Mouse (Mus musculus) neural tube, embryonic 13.5 days (tissue): Measurements from ENCODE around the gene Nudcd2. TPM values are rescaled to one million over a fixed set of nuclear protein-coding genes. Genes with fewer than 3 reads are reported as not detected.

Experiments
- ATAC-seq: fragments of 200-750 bp; cut with Nextera tagmentation; 2 replicates; pipeline ENCODE4 v1.8.0; 2017; ENCODE audit warnings: low read depth, mild to moderate bottlenecking, moderate TSS enrichment, moderate library complexity
- H3K27ac ChIP-seq: fragments of 300-500 bp; sonication (generic); replicated peaks from 2 replicates; pipeline ENCODE4 v1.5.1; 2015; ENCODE audit warnings: moderate library complexity, mild to moderate bottlenecking, inconsistent platforms
- H3K27me3 ChIP-seq: fragments of 300-500 bp; sonication (generic); 2 replicates; pipeline ENCODE4 v1.6.1; 2015; ENCODE audit warnings: mild to moderate bottlenecking, inconsistent platforms
- H3K36me3 ChIP-seq: fragments of 300-500 bp; sonication (generic); 2 replicates; pipeline ENCODE4 v1.6.1; 2015; ENCODE audit warnings: mild to moderate bottlenecking, inconsistent platforms
- H3K4me1 ChIP-seq: fragments of 300-500 bp; sonication (generic); replicated peaks from 2 replicates; pipeline ENCODE4 v1.6.1; 2015; ENCODE audit warnings: inconsistent platforms
- H3K4me2 ChIP-seq: fragments of 300-500 bp; sonication (generic); 2 replicates; pipeline ENCODE4 v1.6.1; 2015; ENCODE audit warnings: inconsistent platforms, mild to moderate bottlenecking, moderate library complexity
- H3K4me3 ChIP-seq: fragments of 300-500 bp; sonication (generic); 2 replicates; pipeline ENCODE4 v1.5.1; 2015; ENCODE audit warnings: mild to moderate bottlenecking, inconsistent platforms
- H3K9ac ChIP-seq: fragments of 300-500 bp; sonication (generic); 2 replicates; pipeline ENCODE4 v1.6.1; 2015; ENCODE audit warnings: moderate library complexity, mild to moderate bottlenecking, inconsistent platforms
- H3K9me3 ChIP-seq: fragments of 300-500 bp; sonication (generic); 2 replicates; pipeline ENCODE4 v1.6.1; 2016; ENCODE audit warnings: inconsistent platforms
- WGBS: fragments of 180-500 bp; shearing (Covaris S2); methylation state at CpG from one replicate; pipeline ENCODE4 v1.1.7; 2015; 5-methylcytosine and 5-hydroxymethylcytosine counted together
- polyA plus RNA-seq: library from polyadenylated mRNA; unstranded; fragments of >200 nt; fragmentation: Nextera tagmentation; extraction: Ambion mirVana; gene quantifications from 2 replicates; pipeline ENCODE4 v1.2.1, GENCODE M21; 2015

The Nudcd2 gene
- polyA plus RNA-seq, 1 experiment from 2014 or later, result 70.9 TPM

DNA sequence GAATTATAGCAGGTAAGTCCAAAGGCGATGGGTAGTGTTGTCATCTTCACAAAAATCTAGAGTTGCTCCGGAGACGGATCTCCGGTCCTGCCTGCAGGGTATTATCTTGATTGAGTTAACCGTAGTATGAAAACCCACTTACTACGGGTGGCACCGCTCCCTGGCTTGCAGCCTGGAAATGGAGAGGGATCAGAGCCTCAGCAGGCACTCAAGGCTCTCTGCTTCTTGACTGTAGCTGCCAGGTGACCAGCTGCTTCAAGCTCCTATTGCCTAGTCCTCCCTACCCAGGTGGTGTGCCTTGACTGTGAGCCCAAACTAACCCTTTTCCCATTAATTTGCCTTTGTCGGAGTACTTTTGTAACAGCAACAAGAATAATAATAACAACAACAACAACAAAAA, 26.4 kb downstream of the Nudcd2 start:
- Histone ChIP-seq H3K9ac (no peak overlapping the region), H3K4me3 (no peak overlapping the region), H3K27me3 (no peaks in the 10 kb centered on the region), H3K4me2 (no peak overlapping the region), H3K9me3 (no peaks in the 10 kb centered on the region), H3K27ac (no peak overlapping the region), H3K36me3 (no peaks in the 10 kb centered on the region), H3K4me1 (peaks cover 6% of the 10 kb centered on the region; the same call in 1 of the 2 replicates)
- 91% methylated on average over 8 of the region's 8 CpGs for WGBS
- ATAC-seq, result no peak

GRCm38 (mm10) chr11:40763395-40763794, 29.9 kb downstream of the Nudcd2 start:
- H3K27ac ChIP-seq, result no peak overlapping the region
- H3K9me3 ChIP-seq, result no peaks in the 10 kb centered on the region
- H3K36me3 ChIP-seq, result no peaks in the 10 kb centered on the region
- no peaks in the 10 kb centered on the region for H3K27me3 ChIP-seq
- no peak overlapping the region for H3K4me3 ChIP-seq
- no peaks in the 10 kb centered on the region for H3K4me1 ChIP-seq
- H3K4me2 ChIP-seq, result no peak overlapping the region
- no peak overlapping the region for H3K9ac ChIP-seq
- WGBS, result 36% methylated on average over 2 of the region's 2 CpGs
- no peak for ATAC-seq

DNA sequence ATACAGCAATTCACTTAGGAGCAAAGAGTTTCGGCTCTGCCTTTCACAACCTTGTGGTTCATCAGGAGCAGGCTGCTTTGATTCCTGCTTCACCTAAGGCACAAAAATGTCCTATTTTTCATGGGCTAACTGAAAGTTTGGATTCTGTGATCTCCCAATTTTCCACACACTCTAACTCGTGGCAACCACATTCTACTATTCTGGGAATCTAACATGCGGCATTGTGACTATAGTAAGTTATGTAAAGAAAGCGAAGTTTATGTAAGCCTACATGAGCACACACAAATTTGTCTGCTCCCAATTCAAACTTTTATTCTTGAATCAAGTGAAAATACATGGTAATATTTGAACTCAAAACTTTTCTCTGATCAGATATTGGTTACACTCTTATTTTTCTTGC, 31.2 kb downstream of the Nudcd2 start:
- no peak overlapping the region for H3K4me2 ChIP-seq
- H3K9ac ChIP-seq, result no peak overlapping the region
- no peaks in the 10 kb centered on the region for H3K4me1 ChIP-seq
- H3K9me3 ChIP-seq, result no peaks in the 10 kb centered on the region
- ATAC-seq, result no peak
- H3K4me3 ChIP-seq, result no peak overlapping the region
- 86% methylated on average over 4 of the region's 4 CpGs for WGBS
- no peaks in the 10 kb centered on the region for H3K36me3 ChIP-seq
- H3K27ac ChIP-seq, result no peak overlapping the region
- no peaks in the 10 kb centered on the region for H3K27me3 ChIP-seq

- Histone ChIP-seq H3K4me2 (no peak overlapping the region; the same call in 1 of the 2 replicates), H3K9ac (no peak overlapping the region), H3K4me3 (no peak overlapping the region), H3K27ac (no peak overlapping the region), H3K4me1 (no peaks in the 10 kb centered on the region), H3K36me3 (no peaks in the 10 kb centered on the region), H3K27me3 (no peaks in the 10 kb centered on the region), H3K9me3 (no peaks in the 10 kb centered on the region)
- ATAC-seq, result no peak
- 58% methylated on average over 12 of the region's 12 CpGs for WGBS
Measured at GRCm38 (mm10) chr11:40775315-40776269, 42.1 kb downstream of the Nudcd2 start.

GRCm38 (mm10) chr11:40781857-40782256, 48.4 kb downstream of the Nudcd2 start:
- H3K9ac ChIP-seq, result no peak overlapping the region
- H3K27ac ChIP-seq, result no peak overlapping the region
- whole genome bisulfite sequencing, result 36% methylated on average over 2 of the region's 2 CpGs
- no peak overlapping the region for H3K4me2 ChIP-seq
- no peaks in the 10 kb centered on the region for H3K4me1 ChIP-seq
- ATAC-seq, result no peak
- H3K9me3 ChIP-seq, result no peaks in the 10 kb centered on the region
- H3K36me3 ChIP-seq, result no peaks in the 10 kb centered on the region
- H3K27me3 ChIP-seq, result no peaks in the 10 kb centered on the region
- H3K4me3 ChIP-seq, result no peak overlapping the region

- Histone ChIP-seq H3K4me1 (no peaks in the 10 kb centered on the region), H3K4me3 (no peak overlapping the region), H3K9ac (no peak overlapping the region), H3K4me2 (no peak overlapping the region), H3K27me3 (no peaks in the 10 kb centered on the region), H3K36me3 (no peaks in the 10 kb centered on the region), H3K27ac (no peak overlapping the region), H3K9me3 (no peaks in the 10 kb centered on the region)
- no peak for ATAC-seq
- WGBS, result 93% methylated on average over 1 of the region's 1 CpGs
Measured at GRCm38 (mm10) chr11:40783346-40783745, 49.9 kb downstream of the Nudcd2 start.

GRCm38 (mm10) chr11:40784326-40784725, 50.9 kb downstream of the Nudcd2 start:
- no peak overlapping the region for H3K4me3 ChIP-seq
- WGBS, result 83% methylated on average over 8 of the region's 8 CpGs
- no peaks in the 10 kb centered on the region for H3K9me3 ChIP-seq
- no peaks in the 10 kb centered on the region for H3K36me3 ChIP-seq
- ATAC-seq, result no peak
- H3K9ac ChIP-seq, result no peak overlapping the region
- no peaks in the 10 kb centered on the region for H3K27me3 ChIP-seq
- no peaks in the 10 kb centered on the region for H3K4me1 ChIP-seq
- H3K4me2 ChIP-seq, result no peak overlapping the region
- H3K27ac ChIP-seq, result no peak overlapping the region

- Histone ChIP-seq H3K27me3 (no peaks in the 10 kb centered on the region), H3K27ac (no peak overlapping the region), H3K9me3 (no peaks in the 10 kb centered on the region), H3K36me3 (no peaks in the 10 kb centered on the region), H3K4me3 (no peak overlapping the region), H3K4me2 (no peak overlapping the region), H3K9ac (no peak overlapping the region), H3K4me1 (no peaks in the 10 kb centered on the region)
- 86% methylated on average over 2 of the region's 2 CpGs for WGBS
- no peak for ATAC-seq
Measured at GRCm38 (mm10) chr11:40786900-40787299, 53.4 kb downstream of the Nudcd2 start.

Other genes starting within 250 kb of the Nudcd2 start
- 68.7 and 72.2 TPM in 2 replicates for gene Mat2b, start 38.5 kb upstream of the Nudcd2 start, polyA plus RNA-seq
- gene Hmmr, start 245 bp upstream of the Nudcd2 start, polyA plus RNA-seq, result 7.8 and 10.1 TPM in 2 replicates
- 41.8 and 44.1 TPM in 2 replicates for gene Ccng1, start 21.6 kb downstream of the Nudcd2 start, polyA plus RNA-seq